19 mouse cellular contexts compared by ENCODE assay signal in the genomic region with DNA sequence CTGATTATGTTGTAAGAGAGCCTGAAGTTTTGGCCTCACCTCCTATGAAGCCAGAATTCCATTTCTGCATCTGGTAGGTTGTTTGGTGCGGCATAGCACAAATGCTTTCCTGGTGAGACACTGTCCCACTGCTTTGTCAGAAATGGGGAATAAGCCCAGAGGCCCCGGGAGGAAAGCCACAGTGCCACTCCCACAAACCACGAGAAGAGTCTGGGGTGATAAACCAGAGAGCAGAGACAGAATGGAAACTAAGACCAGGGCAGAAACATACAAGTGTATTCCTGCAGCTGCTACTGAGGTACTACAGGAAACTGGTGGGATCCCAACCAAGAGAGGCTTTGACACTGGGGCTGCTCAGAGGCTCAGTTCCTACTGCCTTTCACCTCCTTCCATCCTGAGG.
DNase-seq lines count a peak whose midpoint lies in the region; ATAC-seq and TF ChIP-seq lines count a peak whose summit lies in the region.
"Had no signal": no experiment of that assay in that cellular context is flagged by ENCODE, and none has a peak within 500 bp of the region (broad histone marks: within the 10 kb centered on the region; RNA-seq: fewer than 3 reads in every experiment).

No protein-coding gene starts in this region.

- peak overlapping the region; percentile 43; the same call in 1 of the 2 replicates for H3K27ac ChIP-seq in gastrocnemius, adult 2 months
- no peak overlapping the region for H3K27ac ChIP-seq in forebrain, embryonic 13.5 days
- H3K27ac ChIP-seq: hindbrain, embryonic 13.5 days; liver, embryonic 12.5 days; midbrain, embryonic 12.5 days had no signal

- DNase-seq in gastrocnemius, adult 2 months = peak; percentile 27
- DNase-seq in gastrocnemius, postnatal 14 days = no peak
- peak; percentile 81 for DNase-seq in 3134 (ENCODE audit: extremely low read depth, insufficient read length, low spot score)
- DNase-seq in adipocyte (ENCODE audit: low spot score) = peak; percentile 10
- DNase-seq in thymus, adult 18-20 months = no peak
- DNase-seq: cerebellum, postnatal 10 days; embryo, embryonic 11 days; kidney, adult 9 months; kidney, postnatal 36 days; layer of hippocampus, adult 9-11 months; lung, embryonic 14.5 days; lung, postnatal 4 days; right cerebral cortex, postnatal 4 days had no signal

- WGBS in forebrain, embryonic 13.5 days = 59% methylated on average over 3 of the region's 3 CpGs

- H3K4me2 ChIP-seq in forebrain, embryonic 13.5 days = no peak overlapping the region
- H3K4me2 ChIP-seq: hindbrain, embryonic 13.5 days; liver, embryonic 12.5 days; lung, embryonic 14.5 days; midbrain, embryonic 12.5 days had no signal

- no peak for TF ChIP-seq CTCF in gastrocnemius, adult 2 months (IDR thresholded peaks at IDR 0.05)

- no peaks in the 10 kb centered on the region for H3K9me3 ChIP-seq in forebrain, embryonic 13.5 days (replicated peaks)
- H3K9me3 ChIP-seq: hindbrain, embryonic 13.5 days; liver, embryonic 12.5 days; midbrain, embryonic 12.5 days had no signal

- no peaks in the 10 kb centered on the region for H3K27me3 ChIP-seq in forebrain, embryonic 13.5 days
- H3K27me3 ChIP-seq: hindbrain, embryonic 13.5 days; liver, embryonic 12.5 days; midbrain, embryonic 12.5 days had no signal

- intact Hi-C loops in gastrocnemius, adult 2 months (cut with DNase I) = no loop called here
- intact Hi-C loops in gastrocnemius, postnatal 14 days (cut with DNase I; ENCODE audit: low total_unique reads) = no loop called here

- no peaks in the 10 kb centered on the region for H3K36me3 ChIP-seq in forebrain, embryonic 13.5 days (ENCODE audit: poor library complexity, severe bottlenecking)
- H3K36me3 ChIP-seq: hindbrain, embryonic 13.5 days; liver, embryonic 12.5 days; midbrain, embryonic 12.5 days had no signal

- no peak overlapping the region for H3K4me3 ChIP-seq in gastrocnemius, adult 2 months
- no peak overlapping the region for H3K4me3 ChIP-seq in forebrain, embryonic 13.5 days
- H3K4me3 ChIP-seq: hindbrain, embryonic 13.5 days; liver, embryonic 12.5 days; midbrain, embryonic 12.5 days had no signal

- ATAC-seq in granulocyte monocyte progenitor cell, adult 5-6 weeks (replicated peaks; ENCODE audit: poor library complexity, severe bottlenecking) = peak; percentile 62
- ATAC-seq in erythroblast, adult 5-6 weeks (replicated peaks; ENCODE audit: low FRiP score, poor library complexity, severe bottlenecking) = no peak
- ATAC-seq in forebrain, embryonic 13.5 days = no peak
- ATAC-seq: liver, embryonic 12.5 days had no signal

- no peak overlapping the region for H3K9ac ChIP-seq in forebrain, embryonic 13.5 days
- H3K9ac ChIP-seq: hindbrain, embryonic 13.5 days; liver, embryonic 12.5 days; lung, embryonic 14.5 days; midbrain, embryonic 12.5 days had no signal

- H3K4me1 ChIP-seq in forebrain, embryonic 13.5 days = no peaks in the 10 kb centered on the region
- H3K4me1 ChIP-seq: hindbrain, embryonic 13.5 days; liver, embryonic 12.5 days; midbrain, embryonic 12.5 days had no signal

Comparison
In these comparisons a context has a peak if more than half of its experiments do, and no peak if none do; other contexts are left out.
1. DNase-seq: peak in gastrocnemius, adult 2 months (single experiment), 3134 (single experiment) and adipocyte (single experiment); none in gastrocnemius, postnatal 14 days (single experiment) and thymus, adult 18-20 months (0 of 2).